Mouse (Mus musculus) pancreas, adult 10 weeks (tissue): ENCODE data around the gene Fancl. TPM values are rescaled to one million over a fixed set of nuclear protein-coding genes. Genes with fewer than 3 reads are reported as not detected.

ENCODE experiments used
- polyA plus RNA-seq: library from polyadenylated mRNA; stranded (reverse); fragments of 350-450 nt; fragmentation: Illumina TruSeq; extraction: RNeasy Lipid Tissue Mini Kit (QIAGEN cat#74804); gene quantifications from one replicate; pipeline ENCODE4 v1.2.3, GENCODE M21; 2015; ENCODE audit warnings: low read depth, low replicate concordance; ENCODE audit not compliant: insufficient read depth

Gene Fancl
- polyA plus RNA-seq = 2.5 TPM

GRCm38 (mm10) chr11:26385971-26386370 lies at the start of gene Fancl:
Gene Fancl (plus strand): TSS chr11:26386135.

Other genes with a start within 250 kb of the Fancl start
- not detected for gene 5730522E02Rik, start 175.4 kb upstream of the Fancl start, polyA plus RNA-seq
- gene Gm6899, start 207.1 kb downstream of the Fancl start, polyA plus RNA-seq = not detected
- gene Vrk2, start 207.9 kb downstream of the Fancl start, polyA plus RNA-seq = 1.5 TPM